Mouse (Mus musculus) thymus, adult 2 months (tissue): Measurements from ENCODE around the gene Anapc13.

Experiments
- CTCF ChIP-seq: fragments of 200-500 bp; IDR thresholded peaks from 2 replicates; pipeline ENCODE4 v1.5.1; 2012; ENCODE audit warnings: mild to moderate bottlenecking, control low read depth, low read length, moderate library complexity, borderline replicate concordance; ENCODE audit not compliant: control insufficient read depth, poor library complexity, insufficient read depth; ENCODE audit errors: extremely low read depth
- POLR2A ChIP-seq: fragments of 200-500 bp; IDR thresholded peaks from 2 replicates; pipeline ENCODE4 v1.6.1; 2012; ENCODE audit warnings: mild to moderate bottlenecking, low read length, control low read depth, moderate library complexity; ENCODE audit not compliant: control insufficient read depth, poor library complexity, insufficient read depth; ENCODE audit errors: extremely low read depth

GRCm38 (mm10) chr9:102607471-102607870 lies 18.6 kb upstream of the Anapc13 start:
- no peak for TF ChIP-seq POLR2A
- no peak for TF ChIP-seq CTCF
